Mouse (Mus musculus) heart, embryonic 13.5 days (tissue): ENCODE measurements at regions not wholly inside any gene's neighbourhood (a gene's known extent, or its start where the extent isn't known, plus 50 kb on each side); places are given as distances from the start of the nearest gene placed in this dataset.

ENCODE experiments used
- ATAC-seq: fragments of 200-750 bp; cut with Nextera tagmentation; 2 replicates; pipeline ENCODE4 v1.8.0; 2017; ENCODE audit warnings: moderate TSS enrichment; ENCODE audit not compliant: insufficient number of reproducible peaks, low FRiP score, low TSS enrichment; ENCODE audit errors: extremely low read depth
- H3K27ac ChIP-seq: fragments of 300-500 bp; sonication (generic); replicated peaks from 2 replicates; pipeline ENCODE4 v1.5.1; 2015; ENCODE audit warnings: moderate library complexity, mild to moderate bottlenecking, inconsistent platforms
- H3K27me3 ChIP-seq: fragments of 300-500 bp; sonication (generic); replicated peaks from 2 replicates; pipeline ENCODE4 v1.6.1; 2015; ENCODE audit warnings: mild to moderate bottlenecking, inconsistent platforms
- H3K36me3 ChIP-seq: fragments of 300-500 bp; sonication (generic); 2 replicates; pipeline ENCODE4 v1.6.1; 2015; ENCODE audit warnings: mild to moderate bottlenecking, inconsistent platforms
- H3K4me1 ChIP-seq: fragments of 300-500 bp; sonication (generic); 2 replicates; pipeline ENCODE4 v1.6.1; 2015; ENCODE audit warnings: inconsistent platforms
- H3K4me2 ChIP-seq: fragments of 300-500 bp; sonication (generic); 2 replicates; pipeline ENCODE4 v1.6.1; 2015; ENCODE audit warnings: inconsistent platforms, mild to moderate bottlenecking, moderate library complexity
- H3K4me3 ChIP-seq: fragments of 300-500 bp; sonication (generic); 2 replicates; pipeline ENCODE4 v1.5.1; 2015; ENCODE audit warnings: moderate library complexity, mild to moderate bottlenecking, inconsistent platforms
- H3K9ac ChIP-seq: fragments of 300-500 bp; sonication (generic); 2 replicates; pipeline ENCODE4 v1.6.1; 2015; ENCODE audit warnings: inconsistent platforms, mild to moderate bottlenecking, moderate library complexity
- H3K9me3 ChIP-seq: fragments of 300-500 bp; sonication (generic); 2 replicates; pipeline ENCODE4 v1.6.1; 2016; ENCODE audit warnings: inconsistent platforms
- WGBS: fragments of 180-500 bp; shearing (Covaris S2); methylation state at CpG from one replicate; pipeline ENCODE4 v1.1.7; 2015; ENCODE audit warnings: mixed read lengths; 5-methylcytosine and 5-hydroxymethylcytosine counted together

DNA sequence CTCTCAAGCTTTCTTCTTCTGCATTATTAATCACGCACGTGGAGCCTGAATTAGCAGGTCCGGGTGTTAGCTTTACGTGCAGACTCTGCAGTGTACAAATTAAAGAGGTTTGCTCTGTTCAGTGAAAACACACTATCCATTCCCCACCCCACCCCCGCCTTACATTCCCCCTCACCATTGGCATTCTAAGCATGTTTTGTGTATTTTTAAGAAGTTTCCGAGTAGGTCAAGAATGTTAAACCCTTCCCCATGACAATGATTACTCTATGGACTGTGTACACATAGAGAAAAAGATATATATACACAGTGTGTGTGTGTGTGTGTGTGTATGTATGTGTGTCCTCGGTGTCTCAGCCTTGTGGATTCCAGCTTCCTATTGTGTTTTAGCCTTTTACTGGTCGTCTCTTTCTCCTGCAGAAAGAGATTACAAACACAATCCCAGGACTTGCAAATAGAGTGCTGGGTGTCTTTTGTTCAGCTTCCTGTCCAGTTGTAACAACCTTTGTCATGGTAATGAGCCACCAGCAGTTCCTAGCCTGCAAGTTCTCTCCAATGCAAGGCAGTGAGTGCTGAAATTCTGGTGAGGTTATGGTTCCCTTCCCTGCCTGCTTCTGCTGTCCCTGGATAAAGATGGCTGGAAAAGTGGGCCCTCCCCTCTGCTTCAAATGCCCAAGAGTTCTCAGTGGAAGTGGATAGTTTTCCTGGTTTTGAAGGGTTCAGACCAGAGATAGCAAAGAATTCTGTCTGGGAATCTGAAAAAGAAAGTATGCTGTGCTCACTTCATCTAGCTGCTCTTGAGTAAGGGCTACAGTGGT, 234.1 kb downstream of the Cd83 start:
- Histone ChIP-seq H3K27ac (peak overlapping the region; percentile 58), H3K27me3 (no peaks in the 10 kb centered on the region), H3K4me2 (no peak overlapping the region), H3K9me3 (no peaks in the 10 kb centered on the region), H3K4me1 (peaks cover 25% of the 10 kb centered on the region), H3K4me3 (no peak overlapping the region), H3K9ac (no peak overlapping the region), H3K36me3 (no peaks in the 10 kb centered on the region)
- no peak for ATAC-seq
- 29% methylated on average over 8 of the region's 8 CpGs for WGBS

DNA sequence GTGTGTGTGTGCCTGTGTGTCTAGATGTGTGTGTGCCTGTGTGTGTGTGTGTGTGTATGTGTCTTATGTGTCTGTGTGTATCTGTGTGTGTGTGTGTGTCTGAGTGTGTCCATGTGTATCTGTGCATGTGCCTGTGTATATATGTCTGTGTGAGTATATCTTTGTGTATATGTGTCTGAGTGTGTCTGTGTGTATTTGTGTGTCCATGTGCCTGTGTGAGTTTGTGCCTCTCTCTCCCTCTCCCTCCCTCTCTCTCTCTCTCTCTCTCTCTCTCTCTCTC, 234.7 kb downstream of the Cd83 start:
- H3K9me3 ChIP-seq = no peaks in the 10 kb centered on the region
- no peak overlapping the region for H3K9ac ChIP-seq
- H3K4me2 ChIP-seq = no peak overlapping the region
- H3K4me3 ChIP-seq = no peak overlapping the region
- no peak overlapping the region; the same call in 1 of the 2 replicates for H3K27ac ChIP-seq
- H3K27me3 ChIP-seq = no peaks in the 10 kb centered on the region
- H3K4me1 ChIP-seq = peaks cover 30% of the 10 kb centered on the region
- ATAC-seq = no peak
- H3K36me3 ChIP-seq = no peaks in the 10 kb centered on the region

DNA sequence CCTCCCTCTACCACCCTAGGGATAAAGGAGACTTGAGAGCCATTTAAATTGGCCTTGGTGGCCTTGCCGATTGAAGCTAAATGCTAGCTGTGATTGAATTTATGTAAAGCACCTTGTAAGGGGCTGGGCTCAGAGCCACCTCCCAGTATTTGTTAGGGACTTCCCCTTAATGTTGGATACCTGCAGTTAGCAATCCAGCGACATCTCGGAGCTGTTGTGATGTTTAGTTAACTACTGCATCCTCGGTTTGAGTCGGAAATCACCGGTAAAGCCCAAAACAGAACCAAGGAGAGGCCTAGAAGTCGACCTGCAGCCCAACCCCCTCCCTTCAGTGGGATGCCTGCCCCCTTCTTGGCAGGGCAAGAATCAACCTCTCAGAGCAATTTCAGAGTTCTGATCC, 236.3 kb downstream of the Cd83 start:
- Histone ChIP-seq H3K9ac (no peak overlapping the region), H3K4me1 (peaks cover 43% of the 10 kb centered on the region), H3K9me3 (no peaks in the 10 kb centered on the region), H3K27me3 (no peaks in the 10 kb centered on the region), H3K27ac (no peak overlapping the region), H3K4me3 (no peak overlapping the region), H3K4me2 (no peak overlapping the region), H3K36me3 (no peaks in the 10 kb centered on the region)
- WGBS = 40% methylated on average over 7 of the region's 7 CpGs
- no peak for ATAC-seq

DNA sequence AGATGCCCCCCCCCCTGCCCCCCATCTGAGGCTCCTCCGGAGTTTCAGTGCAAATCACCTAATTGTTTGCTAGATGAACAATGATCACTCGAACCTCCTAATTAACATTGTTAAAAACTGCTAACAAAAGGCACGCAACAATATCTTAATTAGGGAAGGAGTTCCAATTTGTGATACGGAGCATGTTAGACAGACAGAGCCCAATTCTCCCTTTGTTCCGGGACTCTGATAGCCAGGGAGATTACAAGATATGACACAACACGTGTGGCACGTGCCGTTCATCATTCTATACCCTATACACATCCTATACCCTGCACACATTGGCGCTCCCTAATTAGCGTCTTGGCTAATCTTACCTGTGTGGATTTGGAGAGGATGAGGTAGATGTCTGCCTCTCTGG, 237.5 kb downstream of the Cd83 start:
- no peak for ATAC-seq
- Histone ChIP-seq H3K36me3 (no peaks in the 10 kb centered on the region), H3K9ac (no peak overlapping the region), H3K9me3 (no peaks in the 10 kb centered on the region), H3K4me1 (peaks cover 55% of the 10 kb centered on the region), H3K4me2 (no peak overlapping the region), H3K4me3 (no peak overlapping the region), H3K27me3 (no peaks in the 10 kb centered on the region), H3K27ac (no peak overlapping the region)
- WGBS = 71% methylated on average over 10 of the region's 10 CpGs

DNA sequence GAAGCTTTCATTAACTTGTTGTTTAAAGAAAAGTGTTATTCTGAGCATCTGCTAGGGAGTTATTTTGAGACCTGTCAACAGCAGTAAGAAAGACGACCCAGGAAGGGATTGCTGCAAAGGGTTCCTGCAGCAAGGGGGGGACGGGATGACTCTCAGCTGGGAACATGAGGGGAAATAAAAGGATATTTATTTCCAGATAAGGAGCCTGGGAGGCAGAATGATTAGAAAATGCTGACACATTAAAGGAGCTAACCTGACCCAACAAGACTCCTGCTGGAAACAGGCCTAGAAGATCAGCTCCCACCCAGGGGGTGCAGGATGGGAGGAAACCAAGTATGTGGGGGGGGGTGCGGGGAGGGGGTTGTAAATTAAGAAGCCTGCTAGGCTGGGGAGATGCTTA, 240.0 kb downstream of the Cd83 start:
- H3K4me2 ChIP-seq = no peak overlapping the region
- H3K9me3 ChIP-seq = no peaks in the 10 kb centered on the region
- ATAC-seq = no peak
- no peak overlapping the region for H3K4me3 ChIP-seq
- 26% methylated on average over 3 of the region's 3 CpGs for WGBS
- H3K4me1 ChIP-seq = peaks cover 44% of the 10 kb centered on the region
- H3K27ac ChIP-seq = peak overlapping the region; percentile 38
- H3K9ac ChIP-seq = no peak overlapping the region
- no peaks in the 10 kb centered on the region for H3K27me3 ChIP-seq
- H3K36me3 ChIP-seq = no peaks in the 10 kb centered on the region

DNA sequence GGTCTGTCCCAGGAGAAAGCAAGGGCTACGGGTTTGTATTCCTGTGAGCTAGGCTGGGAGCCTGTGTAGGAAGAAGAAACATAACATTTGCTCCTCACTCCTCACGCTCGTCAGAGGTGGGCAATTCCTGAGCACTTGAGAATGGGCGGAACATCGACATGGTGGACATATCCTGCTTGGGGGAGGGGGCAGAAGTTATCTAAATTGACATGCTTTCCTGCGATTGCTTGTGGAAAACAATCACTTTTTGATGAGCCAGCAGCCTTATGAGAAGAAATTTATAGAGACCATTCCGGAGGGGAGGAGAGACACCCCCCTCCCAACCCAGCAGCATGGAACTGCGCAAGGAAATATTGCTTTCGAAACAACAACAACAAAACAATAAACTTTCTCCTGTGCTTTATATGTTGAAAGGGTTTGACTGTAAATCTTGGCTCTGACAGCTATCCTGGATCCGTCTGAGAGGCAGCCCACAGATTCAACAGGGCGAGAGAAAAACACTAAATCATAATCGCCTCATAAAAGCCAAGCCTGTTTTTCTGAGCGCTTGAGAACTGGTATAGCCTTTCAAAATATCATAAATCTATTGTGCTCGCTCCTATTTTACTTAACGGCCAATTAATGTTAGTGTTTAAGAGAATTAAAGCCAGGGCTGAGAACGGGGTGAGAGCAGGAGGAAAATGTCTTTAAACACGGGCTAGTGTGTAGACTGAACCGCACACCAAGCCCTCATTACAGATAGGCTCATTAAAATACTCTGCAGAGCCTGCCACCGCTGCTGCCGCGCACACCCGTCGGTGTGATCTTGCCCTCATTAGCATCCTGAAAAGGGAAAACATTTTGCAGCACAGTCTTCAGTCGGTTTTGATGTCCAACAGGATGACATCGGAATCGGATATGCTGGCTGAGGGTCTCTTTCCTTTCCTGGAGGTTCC, 242.0 kb downstream of the Cd83 start:
- Histone ChIP-seq H3K36me3 (no peaks in the 10 kb centered on the region), H3K27me3 (no peaks in the 10 kb centered on the region), H3K4me3 (no peak overlapping the region), H3K4me1 (peaks cover 58% of the 10 kb centered on the region), H3K4me2 (peak overlapping the region; percentile 24; the same call in 1 of the 2 replicates), H3K27ac (0 out of 2 replicates have a peak overlapping the region, but pooled peaks have one; percentile 15), H3K9ac (no peak overlapping the region), H3K9me3 (no peaks in the 10 kb centered on the region)
- WGBS = 59% methylated on average over 26 of the region's 26 CpGs
- ATAC-seq = no peak

DNA sequence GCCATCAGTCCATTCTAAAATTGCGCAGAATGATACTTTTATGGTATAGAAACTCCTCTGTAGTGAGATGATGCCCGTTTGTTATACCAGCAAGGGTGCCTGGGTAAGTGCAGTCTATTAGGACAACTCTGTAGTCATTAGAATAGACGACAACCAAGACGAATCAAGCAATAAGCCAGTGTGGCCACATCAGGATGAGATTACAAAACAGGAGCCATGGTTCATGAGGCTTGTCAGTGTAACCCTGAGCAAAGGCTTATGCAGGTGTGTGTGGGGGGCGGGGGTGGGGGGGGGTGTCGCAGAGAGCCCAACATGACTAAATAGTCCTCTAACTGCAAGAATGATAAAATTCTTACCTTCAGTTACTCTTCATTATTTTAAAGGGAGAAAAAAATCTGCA, 243.5 kb downstream of the Cd83 start:
- WGBS = 87% methylated on average over 6 of the region's 6 CpGs
- Histone ChIP-seq H3K9me3 (no peaks in the 10 kb centered on the region), H3K27ac (no peak overlapping the region), H3K36me3 (no peaks in the 10 kb centered on the region), H3K4me3 (no peak overlapping the region), H3K4me1 (peaks cover 53% of the 10 kb centered on the region), H3K9ac (no peak overlapping the region), H3K4me2 (no peak overlapping the region), H3K27me3 (no peaks in the 10 kb centered on the region)
- ATAC-seq = no peak

DNA sequence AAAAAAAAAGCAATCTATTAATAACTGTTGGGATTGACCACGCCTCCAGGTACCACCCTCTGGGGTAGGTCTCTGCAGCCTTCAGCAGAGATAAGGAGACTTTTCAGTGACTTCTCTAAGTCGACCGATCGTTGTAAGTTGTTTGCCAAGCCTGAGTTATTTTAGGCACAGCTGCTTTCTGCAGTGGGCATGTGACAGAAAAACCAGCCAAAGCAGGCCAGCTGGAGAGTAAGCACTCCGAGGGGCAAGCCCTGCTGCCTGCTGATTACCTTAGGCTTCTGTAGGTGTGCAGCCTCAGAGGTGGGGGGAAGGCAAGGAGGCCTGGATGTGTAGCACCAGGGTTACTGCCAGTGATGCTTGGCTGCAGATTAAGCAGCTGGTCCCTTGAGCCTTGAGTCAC, 246.0 kb downstream of the Cd83 start:
- Histone ChIP-seq H3K9me3 (no peaks in the 10 kb centered on the region), H3K9ac (0 out of 2 replicates have a peak overlapping the region, but pooled peaks have one; percentile 28), H3K27ac (peak overlapping the region; percentile 90), H3K4me3 (no peak overlapping the region), H3K4me2 (no peak overlapping the region), H3K36me3 (no peaks in the 10 kb centered on the region), H3K4me1 (peaks cover 38% of the 10 kb centered on the region), H3K27me3 (no peaks in the 10 kb centered on the region)
- no peak; the same call in 1 of the 2 replicates for ATAC-seq
- WGBS = 18% methylated on average over 5 of the region's 5 CpGs

DNA sequence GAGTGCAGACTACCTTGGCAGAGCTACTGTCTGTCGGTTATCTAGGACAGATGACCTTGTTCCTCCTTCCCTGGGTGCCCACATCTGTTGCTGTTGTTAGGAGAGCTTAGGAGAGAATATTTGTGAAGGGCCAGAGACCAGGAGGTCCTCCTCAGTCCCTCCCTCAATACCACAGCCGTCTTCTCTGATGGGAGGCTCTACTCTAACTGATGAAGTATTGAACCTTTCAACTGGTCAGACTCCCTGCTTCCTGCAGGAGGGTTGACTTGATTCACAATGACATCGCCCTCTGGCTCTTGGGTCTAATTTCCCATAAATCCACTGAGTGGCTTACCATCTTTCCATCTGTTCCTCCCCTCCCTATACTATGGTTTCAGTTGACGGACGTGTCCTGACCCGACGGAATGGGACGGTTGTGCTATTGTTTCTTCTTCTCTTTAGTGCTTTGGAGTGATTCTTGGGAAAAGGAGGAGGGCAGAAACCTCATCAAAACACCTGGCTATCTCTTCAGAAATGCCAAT, 253.3 kb downstream of the Cd83 start:
- H3K36me3 ChIP-seq = no peaks in the 10 kb centered on the region
- peaks cover 33% of the 10 kb centered on the region for H3K4me1 ChIP-seq
- H3K9ac ChIP-seq = no peak overlapping the region
- no peak overlapping the region for H3K4me3 ChIP-seq
- 76% methylated on average over 8 of the region's 8 CpGs for WGBS
- peak overlapping the region; percentile 40; the same call in 1 of the 2 replicates for H3K27ac ChIP-seq
- H3K4me2 ChIP-seq = no peak overlapping the region
- no peak for ATAC-seq
- no peaks in the 10 kb centered on the region for H3K9me3 ChIP-seq
- no peaks in the 10 kb centered on the region for H3K27me3 ChIP-seq

DNA sequence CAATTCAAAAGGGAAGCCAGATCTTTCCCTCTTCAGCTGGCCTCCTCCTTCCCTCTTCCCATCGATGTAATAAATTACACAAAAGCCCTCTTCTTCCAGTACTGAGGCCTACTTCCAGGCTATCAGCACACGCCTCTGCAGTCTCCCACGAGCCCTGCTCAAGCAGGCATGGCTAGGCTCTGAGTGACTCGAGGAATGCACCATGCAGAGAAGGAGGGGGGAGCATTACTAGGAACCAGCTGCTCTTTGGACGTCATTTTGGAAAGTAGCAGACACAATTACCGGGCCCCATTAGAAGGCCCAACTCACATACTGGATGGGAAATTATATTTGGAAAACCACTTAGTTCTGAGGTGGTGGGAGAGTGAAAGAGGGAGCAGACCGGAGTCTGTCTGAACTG, 253.7 kb downstream of the Cd83 start:
- Histone ChIP-seq H3K36me3 (no peaks in the 10 kb centered on the region), H3K9me3 (no peaks in the 10 kb centered on the region), H3K9ac (no peak overlapping the region), H3K4me2 (no peak overlapping the region), H3K27me3 (no peaks in the 10 kb centered on the region), H3K4me1 (peaks cover 38% of the 10 kb centered on the region), H3K4me3 (no peak overlapping the region), H3K27ac (peak overlapping the region; percentile 40)
- 34% methylated on average over 7 of the region's 7 CpGs for WGBS
- ATAC-seq = no peak

DNA sequence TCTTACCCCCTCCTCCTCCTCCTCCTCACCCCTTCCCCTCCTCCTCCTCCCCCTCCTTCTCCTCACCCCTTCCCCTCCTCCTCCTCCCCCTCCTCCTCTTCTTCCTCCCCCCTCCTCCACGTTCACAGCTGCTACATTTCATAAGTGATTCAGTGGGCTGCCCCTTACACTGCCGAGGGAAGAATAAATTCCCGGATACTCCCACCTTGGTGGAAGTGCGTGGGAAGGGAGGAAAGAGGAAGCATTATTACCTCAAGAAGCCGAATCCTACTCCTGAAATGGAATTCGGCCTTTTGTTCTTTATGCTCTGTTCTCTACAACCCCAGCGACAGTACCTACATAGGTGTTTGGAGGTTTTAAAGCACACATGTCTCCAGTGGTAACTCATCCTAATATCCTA, 256.1 kb downstream of the Cd83 start:
- Histone ChIP-seq H3K36me3 (no peaks in the 10 kb centered on the region), H3K27me3 (no peaks in the 10 kb centered on the region), H3K27ac (no peak overlapping the region), H3K9ac (no peak overlapping the region), H3K4me1 (peaks cover 45% of the 10 kb centered on the region), H3K4me3 (no peak overlapping the region), H3K9me3 (no peaks in the 10 kb centered on the region), H3K4me2 (no peak overlapping the region)
- ATAC-seq = no peak
- WGBS = 64% methylated on average over 7 of the region's 7 CpGs
